Mouse (Mus musculus) hindbrain, embryonic 14.5 days (tissue): ENCODE results near the gene Ift122. TPM values are rescaled to one million over a fixed set of nuclear protein-coding genes. Genes with fewer than 3 reads are reported as not detected.
A peak's percentile ranks its signal among the peaks of the same experiment; 100 is the strongest.

Source experiments
- ATAC-seq: fragments of 200-750 bp; cut with Nextera tagmentation; 2 replicates; pipeline ENCODE4 v1.8.0; 2017; ENCODE audit warnings: moderate number of reproducible peaks, mild to moderate bottlenecking, moderate TSS enrichment, moderate library complexity; ENCODE audit not compliant: low FRiP score
- DNase-seq: peaks from one replicate; pipeline ENCODE4 v3.0.0-alpha.2; 2015; ENCODE audit warnings: low spot score
- H3K27ac ChIP-seq: fragments of 300-500 bp; sonication (generic); 2 replicates; pipeline ENCODE4 v1.5.1; 2014; ENCODE audit warnings: mild to moderate bottlenecking, moderate library complexity
- H3K27me3 ChIP-seq: fragments of 300-500 bp; sonication (generic); 2 replicates; pipeline ENCODE4 v1.6.1; 2014; ENCODE audit warnings: mild to moderate bottlenecking, low read length, mixed read lengths; ENCODE audit not compliant: control insufficient read depth, insufficient read depth
- H3K36me3 ChIP-seq: fragments of 300-500 bp; sonication (generic); replicated peaks from 2 replicates; pipeline ENCODE4 v1.6.1; 2014; ENCODE audit not compliant: control insufficient read depth, insufficient read depth
- H3K4me1 ChIP-seq: fragments of 300-500 bp; sonication (generic); replicated peaks from 2 replicates; pipeline ENCODE4 v1.6.1; 2014; ENCODE audit warnings: antibody characterized with exemption, low read length, mixed read lengths; ENCODE audit not compliant: control insufficient read depth, insufficient read depth
- H3K4me2 ChIP-seq: fragments of 300-500 bp; sonication (generic); replicated peaks from 2 replicates; pipeline ENCODE4 v1.6.1; 2014; ENCODE audit warnings: mild to moderate bottlenecking, moderate library complexity
- H3K4me3 ChIP-seq: fragments of 300-500 bp; sonication (generic); replicated peaks from 2 replicates; pipeline ENCODE4 v1.5.1; 2014; ENCODE audit warnings: mild to moderate bottlenecking, low read length
- H3K9ac ChIP-seq: fragments of 300-500 bp; sonication (generic); 2 replicates; pipeline ENCODE4 v1.6.1; 2014
- H3K9me3 ChIP-seq: fragments of 300-500 bp; sonication (generic); 2 replicates; pipeline ENCODE4 v1.6.1; 2016; ENCODE audit warnings: low read length; ENCODE audit not compliant: control insufficient read depth
- WGBS: fragments of 180-500 bp; shearing (Covaris S2); extraction: QIAGEN DNeasy Blood & Tissue Kit; methylation state at CpG from one replicate; pipeline ENCODE4 v1.1.7; 2014; 5-methylcytosine and 5-hydroxymethylcytosine counted together
- polyA plus RNA-seq: library from polyadenylated mRNA; unstranded; fragments of >200 nt; fragmentation: Nextera tagmentation; extraction: Ambion mirVana; gene quantifications from 2 replicates; pipeline ENCODE4 v1.2.1, GENCODE M21; 2014

Ift122 gene
- polyA plus RNA-seq, 1 experiment from 2014 or later: 26.2 TPM

- H3K4me2 ChIP-seq: no peak overlapping the region
- DNase-seq (no peak), ATAC-seq (no peak)
- no peaks in the 10 kb centered on the region for H3K9me3 ChIP-seq
- no peak overlapping the region for H3K27ac ChIP-seq
- no peaks in the 10 kb centered on the region for H3K4me1 ChIP-seq
- no peak overlapping the region for H3K9ac ChIP-seq
- peaks cover 65% of the 10 kb centered on the region for H3K36me3 ChIP-seq
- no peaks in the 10 kb centered on the region for H3K27me3 ChIP-seq
- no peak overlapping the region for H3K4me3 ChIP-seq
Measured at GRCm38 (mm10) chr6:115884018-115884417, 30.7 kb downstream of the Ift122 start.

GRCm38 (mm10) chr6:115886894-115887293, 33.6 kb downstream of the Ift122 start:
- H3K36me3 ChIP-seq: peaks cover 56% of the 10 kb centered on the region
- DNase-seq (no peak), ATAC-seq (no peak)
- H3K4me1 ChIP-seq: peaks cover 14% of the 10 kb centered on the region
- H3K9ac ChIP-seq: no peak overlapping the region
- no peaks in the 10 kb centered on the region for H3K27me3 ChIP-seq
- 77% methylated on average over 4 of the region's 4 CpGs for WGBS
- no peak overlapping the region for H3K27ac ChIP-seq
- no peak overlapping the region for H3K4me2 ChIP-seq
- no peak overlapping the region for H3K4me3 ChIP-seq
- H3K9me3 ChIP-seq: no peaks in the 10 kb centered on the region

- Histone ChIP-seq H3K36me3 (peaks cover 50% of the 10 kb centered on the region), H3K4me3 (no peak overlapping the region), H3K9ac (no peak overlapping the region), H3K27ac (no peak overlapping the region), H3K9me3 (no peaks in the 10 kb centered on the region), H3K27me3 (no peaks in the 10 kb centered on the region), H3K4me1 (peaks cover 18% of the 10 kb centered on the region), H3K4me2 (no peak overlapping the region)
- DNase-seq (no peak), ATAC-seq (no peak)
- WGBS: 96% methylated on average over 3 of the region's 3 CpGs
Measured at GRCm38 (mm10) chr6:115888296-115888695, 35.0 kb downstream of the Ift122 start.

- H3K4me3 ChIP-seq: no peak overlapping the region
- H3K4me1 ChIP-seq: peaks cover 18% of the 10 kb centered on the region
- H3K27me3 ChIP-seq: no peaks in the 10 kb centered on the region
- H3K27ac ChIP-seq: 0 out of 2 replicates have a peak overlapping the region, but pooled peaks have one; percentile 20
- 85% methylated on average over 8 of the region's 8 CpGs for WGBS
- DNase-seq: no peak
- H3K9me3 ChIP-seq: no peaks in the 10 kb centered on the region
- ATAC-seq: no peak
- H3K9ac ChIP-seq: no peak overlapping the region
- H3K4me2 ChIP-seq: no peak overlapping the region
- peaks cover 47% of the 10 kb centered on the region for H3K36me3 ChIP-seq
Measured at GRCm38 (mm10) chr6:115890601-115891000, 37.3 kb downstream of the Ift122 start.

GRCm38 (mm10) chr6:115891061-115891460, 37.8 kb downstream of the Ift122 start:
- no peak for ATAC-seq
- no peak overlapping the region for H3K4me3 ChIP-seq
- no peak for DNase-seq
- no peak overlapping the region for H3K9ac ChIP-seq
- H3K4me2 ChIP-seq: no peak overlapping the region
- H3K36me3 ChIP-seq: peaks cover 50% of the 10 kb centered on the region
- no peak overlapping the region for H3K27ac ChIP-seq
- H3K9me3 ChIP-seq: no peaks in the 10 kb centered on the region
- no peaks in the 10 kb centered on the region for H3K27me3 ChIP-seq
- peaks cover 18% of the 10 kb centered on the region for H3K4me1 ChIP-seq
- 44% methylated on average over 6 of the region's 6 CpGs for WGBS

- Histone ChIP-seq H3K27me3 (no peaks in the 10 kb centered on the region), H3K4me3 (no peak overlapping the region), H3K4me1 (peaks cover 18% of the 10 kb centered on the region), H3K27ac (no peak overlapping the region; the same call in 1 of the 2 replicates), H3K9me3 (no peaks in the 10 kb centered on the region), H3K4me2 (no peak overlapping the region), H3K36me3 (peaks cover 52% of the 10 kb centered on the region), H3K9ac (no peak overlapping the region)
- WGBS: 37% methylated on average over 8 of the region's 8 CpGs
- peak; percentile 55 for ATAC-seq
- DNase-seq: peak; percentile 69
Measured at GRCm38 (mm10) chr6:115891497-115892061, 38.3 kb downstream of the Ift122 start.

GRCm38 (mm10) chr6:115892363-115892762, 39.1 kb downstream of the Ift122 start:
- peaks cover 44% of the 10 kb centered on the region for H3K36me3 ChIP-seq
- ATAC-seq: no peak
- no peak overlapping the region for H3K27ac ChIP-seq
- H3K9ac ChIP-seq: no peak overlapping the region
- no peak overlapping the region for H3K4me3 ChIP-seq
- no peaks in the 10 kb centered on the region for H3K27me3 ChIP-seq
- H3K4me1 ChIP-seq: peaks cover 18% of the 10 kb centered on the region
- no peak overlapping the region for H3K4me2 ChIP-seq
- WGBS: 53% methylated on average over 3 of the region's 3 CpGs
- no peaks in the 10 kb centered on the region for H3K9me3 ChIP-seq
- DNase-seq: no peak

GRCm38 (mm10) chr6:115896346-115896745, 43.1 kb downstream of the Ift122 start:
- H3K9me3 ChIP-seq: no peaks in the 10 kb centered on the region
- H3K27me3 ChIP-seq: no peaks in the 10 kb centered on the region
- 41% methylated on average over 1 of the region's 1 CpGs for WGBS
- H3K4me3 ChIP-seq: no peak overlapping the region
- H3K9ac ChIP-seq: no peak overlapping the region
- H3K4me2 ChIP-seq: no peak overlapping the region
- DNase-seq: no peak
- no peak for ATAC-seq
- H3K27ac ChIP-seq: no peak overlapping the region
- H3K36me3 ChIP-seq: peaks cover 31% of the 10 kb centered on the region
- H3K4me1 ChIP-seq: peaks cover 11% of the 10 kb centered on the region

- ATAC-seq: no peak
- Histone ChIP-seq H3K4me3 (no peak overlapping the region), H3K9ac (no peak overlapping the region), H3K4me1 (peaks cover 5% of the 10 kb centered on the region), H3K9me3 (no peaks in the 10 kb centered on the region), H3K4me2 (no peak overlapping the region), H3K36me3 (peaks cover 31% of the 10 kb centered on the region), H3K27me3 (no peaks in the 10 kb centered on the region), H3K27ac (no peak overlapping the region)
- DNase-seq: no peak
- WGBS: 84% methylated on average over 4 of the region's 4 CpGs
Measured at GRCm38 (mm10) chr6:115897117-115897516, 43.8 kb downstream of the Ift122 start.
